Mouse (Mus musculus): ENCODE results near the gene Cdkal1. TPM values are rescaled to one million over a fixed set of nuclear protein-coding genes. Genes with fewer than 3 reads are reported as not detected.

Cdkal1 gene
- total RNA-seq, 2 experiments from 2014 or later = 27.0 to 48.2 TPM

- no peak for ATAC-seq (replicated peaks; ENCODE audit: poor library complexity)
Measured at GRCm38 (mm10) chr13:29364009-29364408, 491.5 kb downstream of the Cdkal1 start.

GRCm38 (mm10) chr13:29361842-29362241 lies 493.6 kb downstream of the Cdkal1 start:
- peak; percentile 48 for ATAC-seq (replicated peaks; ENCODE audit: poor library complexity)

GRCm38 (mm10) chr13:29360899-29361298 lies 494.6 kb downstream of the Cdkal1 start:
- no peak for ATAC-seq (replicated peaks; ENCODE audit: poor library complexity)

GRCm38 (mm10) chr13:29359341-29359740 lies 496.1 kb downstream of the Cdkal1 start:
- no peak for ATAC-seq (replicated peaks; ENCODE audit: poor library complexity)

- no peak for ATAC-seq (replicated peaks; ENCODE audit: poor library complexity)
Measured at GRCm38 (mm10) chr13:29357483-29357882, 498.0 kb downstream of the Cdkal1 start.

- ATAC-seq (replicated peaks; ENCODE audit: poor library complexity) = no peak
Measured at GRCm38 (mm10) chr13:29356158-29356485, 499.4 kb downstream of the Cdkal1 start.

GRCm38 (mm10) chr13:29355484-29356157 lies 499.9 kb downstream of the Cdkal1 start:
- ATAC-seq (replicated peaks; ENCODE audit: poor library complexity) = no peak

GRCm38 (mm10) chr13:29354943-29355342 lies 500.5 kb downstream of the Cdkal1 start:
- no peak for ATAC-seq (replicated peaks; ENCODE audit: poor library complexity)

GRCm38 (mm10) chr13:29353888-29354415 lies 501.5 kb downstream of the Cdkal1 start:
- no peak for ATAC-seq (replicated peaks; ENCODE audit: poor library complexity)

GRCm38 (mm10) chr13:29351023-29351684 lies 504.3 kb downstream of the Cdkal1 start:
- ATAC-seq (replicated peaks; ENCODE audit: poor library complexity) = no peak

GRCm38 (mm10) chr13:29350004-29350403 lies 505.5 kb downstream of the Cdkal1 start:
- no peak for ATAC-seq (replicated peaks; ENCODE audit: poor library complexity)

- no peak for ATAC-seq (replicated peaks; ENCODE audit: poor library complexity)
Measured at GRCm38 (mm10) chr13:29349386-29349961, 506.0 kb downstream of the Cdkal1 start.

- ATAC-seq (replicated peaks; ENCODE audit: poor library complexity) = no peak
Measured at GRCm38 (mm10) chr13:29348331-29348730, 507.1 kb downstream of the Cdkal1 start.

GRCm38 (mm10) chr13:29332640-29333412 lies 522.6 kb downstream of the Cdkal1 start:
- no peak for ATAC-seq (replicated peaks; ENCODE audit: poor library complexity)

GRCm38 (mm10) chr13:29325946-29326345 lies 529.5 kb downstream of the Cdkal1 start:
- ATAC-seq (replicated peaks; ENCODE audit: poor library complexity) = no peak

GRCm38 (mm10) chr13:29320421-29320820 lies 535.1 kb downstream of the Cdkal1 start:
- no peak for ATAC-seq (replicated peaks; ENCODE audit: poor library complexity)

GRCm38 (mm10) chr13:29317703-29318102 lies 537.8 kb downstream of the Cdkal1 start:
- ATAC-seq (replicated peaks; ENCODE audit: poor library complexity) = no peak

- ATAC-seq (replicated peaks; ENCODE audit: poor library complexity) = no peak
Measured at GRCm38 (mm10) chr13:29316271-29316670, 539.2 kb downstream of the Cdkal1 start.

GRCm38 (mm10) chr13:29312026-29312425 lies 543.4 kb downstream of the Cdkal1 start:
- ATAC-seq (replicated peaks; ENCODE audit: poor library complexity) = no peak

GRCm38 (mm10) chr13:29307420-29307819 lies 548.1 kb downstream of the Cdkal1 start:
- no peak for ATAC-seq (replicated peaks; ENCODE audit: poor library complexity)

- ATAC-seq (replicated peaks; ENCODE audit: poor library complexity) = no peak
Measured at GRCm38 (mm10) chr13:29292608-29293240, 562.8 kb downstream of the Cdkal1 start.

Measured in megakaryocyte progenitor cell, adult 5-6 weeks (primary cell).